Mouse (Mus musculus): ENCODE results near the gene Gmds.

GRCm38 (mm10) chr13:31873269-31873668 is 465.3 kb downstream of the Gmds start:
- TF ChIP-seq CTCF (IDR thresholded peaks at IDR 0.05; ENCODE audit: low read depth, low read length) (no peak), POLR2A (IDR thresholded peaks at IDR 0.05; ENCODE audit: insufficient read depth, low read length) (no peak), EP300 (IDR thresholded peaks at IDR 0.05; ENCODE audit: insufficient read depth, low read depth, low read length) (no peak)

All from ES-Bruce4 (cell line).